Mouse (Mus musculus) cortical plate, adult 2 months (tissue): ENCODE results near the gene Gsc2. TPM values are rescaled to one million over a fixed set of nuclear protein-coding genes. Genes with fewer than 3 reads are reported as not detected.
"Not testable (repeated sequence)": the region's sequence is repeated elsewhere in the genome, so short reads cannot be mapped to it uniquely, and the experiment has no call there.

Experiments
- H3K27ac ChIP-seq: fragments of 200-500 bp; 2 replicates; pipeline ENCODE4 v1.5.1; 2012; ENCODE audit warnings: low read length, control low read depth, inconsistent platforms; ENCODE audit not compliant: insufficient read depth
- H3K4me1 ChIP-seq: fragments of 200-500 bp; 2 replicates; pipeline ENCODE4 v1.6.1; 2011; ENCODE audit warnings: low read length; ENCODE audit not compliant: control insufficient read depth, insufficient read depth
- H3K4me3 ChIP-seq: fragments of 200-500 bp; 2 replicates; pipeline ENCODE4 v1.5.1; 2011; ENCODE audit warnings: mild to moderate bottlenecking, low read length, control low read depth; ENCODE audit not compliant: insufficient read depth
- CTCF ChIP-seq: fragments of 200-500 bp; IDR thresholded peaks from 2 replicates; pipeline ENCODE4 v1.5.1; 2011; ENCODE audit warnings: mild to moderate bottlenecking, control low read depth, low read length; ENCODE audit not compliant: insufficient read depth; ENCODE audit errors: extremely low read depth
- POLR2A ChIP-seq: fragments of 200-500 bp; IDR thresholded peaks from 2 replicates; pipeline ENCODE4 v1.6.1; 2011; ENCODE audit warnings: mild to moderate bottlenecking, low read length, control low read depth; ENCODE audit not compliant: insufficient read depth; ENCODE audit errors: extremely low read depth
- polyA plus RNA-seq: library from polyadenylated mRNA; depleted of rRNA; stranded (reverse); fragments of >200 nt; gene quantifications from 2 replicates; pipeline ENCODE4 v1.2.3, GENCODE M21; 2012; rRNA removed

The Gsc2 gene
- not detected in 2 replicates for polyA plus RNA-seq

DNA sequence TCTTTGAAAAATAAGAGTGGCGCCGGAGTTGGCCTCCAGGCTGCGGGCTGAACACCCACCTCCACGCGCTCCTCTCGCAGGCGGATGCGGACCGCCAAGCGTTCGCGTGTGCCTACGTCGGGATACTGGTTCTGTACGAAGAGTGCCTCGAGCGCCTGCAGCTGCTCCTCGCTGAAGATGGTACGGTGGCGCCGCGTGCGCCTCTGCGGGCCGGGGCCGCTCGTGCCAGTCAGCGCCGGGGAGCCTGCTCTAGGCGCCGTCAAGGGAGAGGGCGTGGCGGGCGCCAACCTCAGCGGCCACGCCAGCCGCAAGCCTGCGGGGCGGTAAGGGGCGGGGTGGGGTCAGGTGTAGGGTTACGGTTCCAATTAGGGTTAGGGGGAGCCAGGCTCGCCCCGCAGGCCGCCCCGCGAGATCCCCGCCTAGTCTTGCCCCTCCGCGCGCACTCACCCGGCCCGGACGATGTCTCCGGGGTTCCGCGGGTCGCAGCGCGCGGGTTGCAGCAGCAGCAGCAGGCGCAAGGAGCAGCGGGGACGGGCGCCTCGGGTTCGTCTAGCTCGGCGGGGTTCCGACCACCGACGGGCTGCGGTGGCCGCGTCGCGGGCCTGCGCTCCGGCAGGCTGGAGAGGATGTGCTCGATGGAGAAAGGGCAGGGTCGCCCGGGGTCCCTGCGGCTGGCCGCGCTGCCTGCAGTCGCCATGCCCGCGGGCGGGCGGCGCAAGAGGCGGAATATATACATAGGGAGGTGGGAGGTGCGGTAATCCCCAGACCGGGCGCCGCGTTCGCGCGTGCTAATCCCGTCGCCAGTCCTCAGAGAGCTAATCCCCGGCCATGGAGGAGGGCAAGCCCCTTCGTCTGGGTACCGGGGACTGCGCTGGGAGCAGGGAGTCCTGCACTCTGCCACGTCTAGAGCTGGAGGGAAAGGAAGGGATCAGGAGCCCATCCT, at the start of gene Gsc2:
Gene Gsc2, minus strand, starts transcription at position 753 of the 943 bp plus-strand sequence.
- Histone ChIP-seq H3K4me3 (no peak within 1 kb of the TSS), H3K27ac (no peak within 1 kb of the TSS), H3K4me1 (peaks cover 5% of the 10 kb centered on the region; the same call in 1 of the 2 replicates)
- TF ChIP-seq CTCF = no peak
- no peak for TF ChIP-seq POLR2A

GRCm38 (mm10) chr16:17962091-17962490, 47.2 kb upstream of the Gsc2 start:
- no peak overlapping the region for H3K27ac ChIP-seq
- TF ChIP-seq POLR2A = no peak
- TF ChIP-seq CTCF = no peak
- no peak overlapping the region for H3K4me3 ChIP-seq
- H3K4me1 ChIP-seq = no peaks in the 10 kb centered on the region

DNA sequence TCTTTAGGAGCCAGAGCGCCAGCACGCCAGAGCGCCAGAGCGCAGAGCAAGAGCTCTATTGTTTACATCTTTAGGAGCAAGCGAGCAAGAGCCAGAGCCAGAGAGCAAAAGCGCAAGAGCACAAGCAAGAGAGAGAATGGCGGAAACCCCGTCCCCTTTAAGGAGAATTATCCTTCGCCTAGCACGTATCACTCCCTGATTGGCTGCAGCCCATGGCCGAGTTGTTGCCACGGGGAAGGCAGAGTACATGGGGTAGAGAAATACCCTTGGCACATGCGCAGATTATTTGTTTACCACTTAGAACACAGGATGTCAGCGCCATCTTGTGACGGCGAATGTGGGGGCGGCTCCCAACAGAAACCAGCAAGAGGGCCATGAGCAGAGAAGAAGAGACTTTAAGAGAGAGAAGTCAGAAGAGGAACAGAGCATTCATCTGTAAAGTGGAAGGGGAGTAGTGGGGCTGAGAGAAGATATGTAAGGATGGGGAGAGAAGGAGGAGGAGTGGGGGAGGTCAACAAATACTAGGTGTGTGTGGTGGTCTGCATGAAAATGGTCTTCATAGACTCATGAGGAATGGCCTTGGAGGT, 41.3 kb upstream of the Gsc2 start:
- not testable (repeated sequence) for H3K4me1 ChIP-seq, H3K27ac ChIP-seq, H3K4me3 ChIP-seq

DNA sequence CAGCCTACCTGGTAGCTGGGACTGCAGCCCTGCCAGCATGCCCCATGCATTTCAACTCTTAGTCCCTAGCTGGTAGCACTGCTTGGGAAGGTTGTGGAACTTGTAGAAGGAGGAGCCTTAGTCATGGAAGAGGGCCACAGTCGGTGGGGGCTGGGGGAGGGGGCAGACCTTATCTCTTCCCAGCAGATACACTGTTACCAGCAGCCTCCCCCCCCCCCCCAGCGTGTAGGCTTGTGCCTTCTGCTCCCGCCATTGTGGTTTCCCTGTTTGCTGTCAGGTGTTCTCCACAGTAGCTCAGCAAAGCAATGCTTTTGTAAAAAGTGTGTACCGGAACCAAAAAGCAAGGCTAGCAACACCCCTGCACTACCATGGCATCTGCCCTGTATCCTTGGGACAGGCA, 36.8 kb upstream of the Gsc2 start:
- Histone ChIP-seq H3K27ac (no peak overlapping the region), H3K4me1 (no peaks in the 10 kb centered on the region), H3K4me3 (no peak overlapping the region)
- TF ChIP-seq POLR2A = no peak
- TF ChIP-seq CTCF = no peak

GRCm38 (mm10) chr16:17950068-17950467, 35.2 kb upstream of the Gsc2 start:
- Histone ChIP-seq H3K27ac (no peak overlapping the region), H3K4me1 (no peaks in the 10 kb centered on the region), H3K4me3 (no peak overlapping the region)
- TF ChIP-seq CTCF (no peak), POLR2A (no peak)

DNA sequence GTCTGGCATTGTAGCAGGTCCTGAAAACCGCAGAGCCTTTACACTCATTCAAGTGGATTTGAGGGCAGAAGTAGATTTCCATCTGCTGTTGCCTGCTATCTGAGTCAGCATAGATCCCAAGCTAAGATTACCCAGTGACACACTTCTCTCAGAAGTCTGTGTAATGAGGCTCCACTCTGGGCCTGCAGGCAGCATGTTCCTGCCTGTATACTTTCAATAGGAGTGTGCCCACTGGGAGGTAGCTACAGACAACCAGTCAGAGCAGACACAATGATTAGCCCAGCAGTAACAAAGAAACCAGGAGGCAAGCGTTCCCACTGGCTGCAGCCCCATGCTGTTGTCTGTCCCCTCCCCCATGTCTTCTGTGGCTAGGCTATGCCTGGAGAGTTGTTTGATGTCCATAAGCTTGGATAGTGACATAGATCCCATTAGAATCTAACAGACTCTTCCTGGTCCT, 34.6 kb upstream of the Gsc2 start:
- no peak for TF ChIP-seq CTCF
- no peak for TF ChIP-seq POLR2A
- Histone ChIP-seq H3K4me1 (no peaks in the 10 kb centered on the region), H3K4me3 (no peak overlapping the region), H3K27ac (no peak overlapping the region)

GRCm38 (mm10) chr16:17945081-17945831, 30.4 kb upstream of the Gsc2 start:
- Histone ChIP-seq H3K4me3 (no peak overlapping the region), H3K27ac (no peak overlapping the region), H3K4me1 (no peaks in the 10 kb centered on the region)
- TF ChIP-seq POLR2A = no peak
- no peak for TF ChIP-seq CTCF

DNA sequence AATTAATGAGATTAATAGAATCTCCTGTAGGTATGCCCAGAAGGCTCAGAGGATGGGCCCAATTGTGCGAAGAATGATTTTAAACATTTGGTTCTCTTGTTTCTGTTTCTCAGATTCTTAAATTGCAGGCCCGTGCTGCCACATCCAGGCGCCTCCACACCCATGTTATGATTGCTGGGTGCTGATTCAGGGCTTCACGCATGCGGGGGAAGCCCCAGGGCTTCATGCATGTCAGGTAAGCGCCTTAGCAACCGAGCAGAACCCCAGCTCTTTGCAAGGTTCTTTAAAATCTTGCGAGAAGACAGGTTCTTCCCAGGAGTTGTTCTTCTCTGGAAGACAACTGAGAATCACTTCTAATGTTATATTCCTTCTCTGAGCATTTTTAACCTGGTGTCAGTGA, 28.6 kb upstream of the Gsc2 start:
- Histone ChIP-seq H3K27ac (no peak overlapping the region), H3K4me1 (no peaks in the 10 kb centered on the region), H3K4me3 (no peak overlapping the region)
- TF ChIP-seq POLR2A = no peak
- no peak for TF ChIP-seq CTCF

DNA sequence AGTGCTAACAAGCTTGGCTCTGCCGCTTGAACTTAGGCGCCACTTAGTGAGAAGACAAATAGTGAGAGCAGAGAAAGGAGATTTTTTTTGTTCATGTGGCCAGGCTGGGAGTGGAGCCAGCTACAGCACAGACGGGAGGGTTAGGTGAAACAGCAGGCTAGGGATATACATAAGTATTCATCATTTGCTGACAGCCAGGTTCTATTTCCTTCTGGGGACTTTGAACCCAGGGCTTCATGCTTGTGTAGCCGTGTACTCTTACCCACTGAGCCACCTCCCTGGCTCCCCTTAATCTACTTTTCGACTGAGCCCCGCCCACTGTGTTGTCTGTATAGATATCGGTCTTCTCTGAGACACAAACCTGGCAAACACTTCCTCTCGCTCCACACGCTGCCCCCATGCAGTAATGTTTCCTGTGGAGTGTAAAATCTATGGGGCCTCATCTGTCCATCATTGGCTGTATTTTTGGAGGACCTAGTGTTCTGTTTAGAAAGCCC, 24.4 kb upstream of the Gsc2 start:
- no peak for TF ChIP-seq POLR2A
- Histone ChIP-seq H3K27ac (no peak overlapping the region), H3K4me1 (no peaks in the 10 kb centered on the region), H3K4me3 (no peak overlapping the region)
